Mouse (Mus musculus) megakaryocyte-erythroid progenitor cell, adult 5-6 weeks (primary cell): Measurements from ENCODE around the gene Ppp1r13l. TPM values are rescaled to one million over a fixed set of nuclear protein-coding genes. Genes with fewer than 3 reads are reported as not detected.
A peak's percentile ranks its signal among the peaks of the same experiment; 100 is the strongest.

Experiments
- ATAC-seq: replicated peaks from 2 replicates; pipeline ENCODE4 v1.8.0; 2016; ENCODE audit warnings: mild to moderate bottlenecking, inconsistent platforms; ENCODE audit not compliant: severe bottlenecking, poor library complexity, low FRiP score, low TSS enrichment
- total RNA-seq, 2 experiments: library from RNA; stranded (forward) in 1 of 2; stranded (reverse) in 1 of 2; fragments of 200-1000, 215-1000 nt in 1 of 2; fragments of >200 nt in 1 of 2; fragmentation: Nextera tagmentation in 1 of 2; gene quantifications; 2 replicates each; pipeline ENCODE4 v1.2.3; 2014 to 2017

Ppp1r13l gene
- total RNA-seq, 2 experiments from 2014 or later = 6.5 TPM; not detected in 1

DNA sequence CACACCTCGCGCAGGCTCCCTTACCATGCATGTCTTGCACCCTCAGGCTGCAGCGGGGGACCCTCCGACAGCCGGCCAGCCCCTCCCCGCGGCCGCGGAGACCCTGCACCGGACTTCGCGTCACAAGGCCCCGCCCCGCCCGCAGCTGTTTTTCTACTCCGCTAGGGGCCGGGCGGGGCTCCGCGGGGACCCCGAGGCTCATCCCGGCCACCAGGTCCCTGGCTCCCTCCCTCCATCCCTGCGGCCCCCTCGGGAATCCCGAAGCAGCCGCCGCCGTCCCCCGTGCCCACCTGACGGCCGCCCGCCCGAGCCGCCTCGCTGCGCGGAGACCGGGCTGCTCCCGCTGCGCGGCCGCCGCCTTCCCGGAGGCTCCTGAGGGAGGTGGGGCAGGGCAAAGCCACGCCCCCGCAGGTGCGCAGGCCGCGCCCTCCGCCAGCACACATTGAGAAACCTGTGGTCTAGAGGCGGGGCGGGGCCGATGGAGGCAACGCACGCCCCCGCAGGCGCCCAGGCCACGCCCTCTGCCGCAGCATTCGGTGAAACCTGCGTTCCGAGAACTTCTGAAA lies 44.3 kb downstream of the Ppp1r13l start, which contains the start of gene Klc3:
Gene Klc3, minus strand, starts transcription at position 374 of the 566 bp plus-strand sequence.
- ATAC-seq = peak; percentile 62

- ATAC-seq = no peak
Observed at GRCm38 (mm10) chr7:19404476-19404875, 44.9 kb downstream of the Ppp1r13l start, which contains the start of gene Ckm. TSS of gene Ckm (plus strand) at chr7:19404776.

DNA sequence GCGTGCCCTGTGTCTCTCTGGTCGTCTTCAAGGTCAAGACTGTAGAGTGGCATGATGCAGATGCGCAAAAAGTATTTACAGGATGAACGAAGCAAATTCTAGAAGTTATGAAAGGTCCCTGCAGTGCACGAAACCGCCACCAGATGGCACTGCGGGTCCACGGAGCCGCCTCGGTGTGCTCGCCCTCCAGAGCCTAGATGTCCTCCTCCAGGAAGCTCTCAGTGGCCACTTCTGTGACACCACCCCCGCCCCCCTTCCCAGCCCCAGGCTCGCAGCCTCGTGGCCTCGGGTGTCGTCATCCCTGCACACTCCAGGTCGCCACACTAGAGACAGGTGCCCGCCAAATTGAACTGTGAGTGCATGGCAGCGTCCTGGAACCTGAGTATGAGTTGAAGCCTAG lies 45.9 kb downstream of the Ppp1r13l start:
- peak; percentile 58 for ATAC-seq

DNA sequence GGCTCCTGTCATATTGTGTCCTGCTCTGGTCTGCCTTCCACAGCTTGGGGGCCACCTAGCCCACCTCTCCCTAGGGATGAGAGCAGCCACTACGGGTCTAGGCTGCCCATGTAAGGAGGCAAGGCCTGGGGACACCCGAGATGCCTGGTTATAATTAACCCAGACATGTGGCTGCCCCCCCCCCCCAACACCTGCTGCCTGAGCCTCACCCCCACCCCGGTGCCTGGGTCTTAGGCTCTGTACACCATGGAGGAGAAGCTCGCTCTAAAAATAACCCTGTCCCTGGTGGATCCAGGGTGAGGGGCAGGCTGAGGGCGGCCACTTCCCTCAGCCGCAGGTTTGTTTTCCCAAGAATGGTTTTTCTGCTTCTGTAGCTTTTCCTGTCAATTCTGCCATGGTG lies 50.2 kb downstream of the Ppp1r13l start:
- ATAC-seq = no peak

GRCm38 (mm10) chr7:19410766-19411344 lies 51.3 kb downstream of the Ppp1r13l start:
- ATAC-seq = no peak

- no peak for ATAC-seq
Observed at GRCm38 (mm10) chr7:19411783-19412182, 52.2 kb downstream of the Ppp1r13l start.

- ATAC-seq = no peak
Observed at GRCm38 (mm10) chr7:19413525-19413924, 54.0 kb downstream of the Ppp1r13l start.

DNA sequence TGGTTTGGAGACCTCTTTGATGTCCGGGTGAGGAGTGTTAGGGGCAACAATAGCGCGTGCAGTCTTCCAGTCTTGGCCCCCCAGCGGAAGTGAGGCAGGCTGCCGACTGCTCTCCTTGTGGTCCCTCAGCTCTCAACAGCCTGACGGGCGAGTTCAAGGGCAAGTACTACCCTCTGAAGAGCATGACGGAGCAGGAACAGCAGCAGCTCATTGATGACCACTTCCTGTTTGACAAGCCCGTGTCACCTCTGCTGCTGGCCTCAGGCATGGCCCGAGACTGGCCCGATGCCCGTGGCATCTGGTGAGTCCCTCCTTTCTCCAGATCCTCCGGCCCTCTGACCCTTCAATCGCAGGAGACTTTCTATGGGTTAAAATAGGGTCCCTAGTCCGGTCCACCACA lies 57.0 kb downstream of the Ppp1r13l start:
- ATAC-seq = no peak

DNA sequence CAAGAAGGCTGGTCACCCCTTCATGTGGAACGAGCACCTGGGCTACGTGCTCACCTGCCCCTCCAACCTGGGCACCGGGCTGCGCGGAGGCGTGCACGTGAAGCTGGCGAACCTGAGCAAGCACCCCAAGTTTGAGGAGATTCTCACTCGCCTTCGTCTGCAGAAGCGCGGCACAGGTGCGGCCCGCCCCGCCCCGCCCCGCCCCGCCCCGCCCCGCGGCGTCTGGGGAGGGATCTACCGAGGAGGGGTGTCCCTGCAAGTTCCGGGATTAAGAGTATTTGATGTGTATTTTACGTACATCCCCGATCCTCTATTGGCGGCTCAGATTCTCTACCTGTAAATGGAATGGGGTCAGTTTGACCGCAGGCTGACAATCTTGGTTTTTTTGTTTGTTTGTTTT lies 60.6 kb downstream of the Ppp1r13l start:
- no peak for ATAC-seq

- peak; percentile 97 for ATAC-seq
Observed at GRCm38 (mm10) chr7:19420821-19421636, 61.5 kb downstream of the Ppp1r13l start.

DNA sequence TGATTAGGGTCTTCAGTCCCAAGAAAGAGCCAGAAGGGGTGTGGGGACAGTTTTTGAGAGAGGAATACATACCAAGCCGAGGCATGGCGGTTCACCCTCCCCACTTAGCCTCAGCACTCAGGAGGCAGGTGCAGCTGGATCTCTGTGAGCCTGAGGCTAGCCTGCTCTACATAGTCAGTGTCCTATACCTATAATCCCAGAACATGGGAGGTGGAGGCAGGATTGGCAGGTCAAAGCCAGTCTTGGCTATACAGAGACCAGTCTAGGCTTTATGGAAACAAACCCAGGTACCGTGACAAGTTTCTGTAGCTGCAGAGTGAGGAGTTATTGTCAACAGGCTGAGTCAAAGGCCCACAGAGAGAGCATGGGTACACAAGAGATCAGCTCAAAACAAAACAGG lies 63.5 kb downstream of the Ppp1r13l start:
- no peak for ATAC-seq

GRCm38 (mm10) chr7:19424051-19424450 lies 64.5 kb downstream of the Ppp1r13l start:
- ATAC-seq = no peak

DNA sequence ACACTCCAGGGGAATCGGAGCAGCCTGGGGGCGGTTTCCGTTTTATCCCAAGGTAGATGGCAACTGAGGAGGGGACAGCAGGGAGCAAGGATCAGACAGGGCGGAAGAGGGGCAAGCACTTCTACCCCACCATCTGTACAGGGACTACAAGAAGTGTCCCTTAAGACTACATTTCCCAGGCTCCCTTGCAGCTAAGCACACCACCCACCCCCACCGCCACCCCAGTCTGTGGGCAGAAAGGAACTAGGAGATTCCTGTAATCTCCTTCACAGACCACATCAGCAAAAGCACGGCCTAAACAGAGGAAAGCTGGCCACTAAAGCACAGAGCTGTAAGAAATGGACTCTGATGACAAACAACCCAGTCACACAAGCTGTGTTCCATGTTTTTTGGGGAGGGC lies 66.8 kb downstream of the Ppp1r13l start:
- ATAC-seq = no peak

GRCm38 (mm10) chr7:19426888-19427287 lies 67.3 kb downstream of the Ppp1r13l start:
- ATAC-seq = no peak

Other genes starting within 250 kb of the Ppp1r13l start
- 0.22 and 0.35 TPM in 2 replicates for gene Gm4969, start 241.4 kb upstream of the Ppp1r13l start, total RNA-seq (2014; fragmentation: Nextera tagmentation)
- 0.65 TPM in 1 of 2 replicates, not detected in the other for gene Gm4969, start 241.4 kb upstream of the Ppp1r13l start, total RNA-seq (2017)
- gene Fbxo46, start 239.9 kb upstream of the Ppp1r13l start, total RNA-seq (2014; fragmentation: Nextera tagmentation) = 6.3 and 8.6 TPM in 2 replicates
- 6.1 and 7.8 TPM in 2 replicates for gene Fbxo46, start 239.9 kb upstream of the Ppp1r13l start, total RNA-seq (2017)
- gene Qpctl, start 210.5 kb upstream of the Ppp1r13l start, total RNA-seq (2014; fragmentation: Nextera tagmentation) = 2.4 and 5.1 TPM in 2 replicates
- gene Qpctl, start 210.5 kb upstream of the Ppp1r13l start, total RNA-seq (2017) = 1.1 and 5.5 TPM in 2 replicates
- gene Snrpd2, start 210.0 kb upstream of the Ppp1r13l start, total RNA-seq (2014; fragmentation: Nextera tagmentation) = 146 and 165 TPM in 2 replicates
- gene Snrpd2, start 210.0 kb upstream of the Ppp1r13l start, total RNA-seq (2017) = 80.7 and 93.4 TPM in 2 replicates
- gene Gipr, start 193.6 kb upstream of the Ppp1r13l start, total RNA-seq (2014; fragmentation: Nextera tagmentation) = not detected in 2 replicates
- 0.95 TPM in 1 of 2 replicates, not detected in the other for gene Gipr, start 193.6 kb upstream of the Ppp1r13l start, total RNA-seq (2017)
- gene Eml2, start 183.3 kb upstream of the Ppp1r13l start, total RNA-seq (2014; fragmentation: Nextera tagmentation) = 4.8 and 11.4 TPM in 2 replicates
- gene Eml2, start 183.3 kb upstream of the Ppp1r13l start, total RNA-seq (2017) = 4.8 and 6.6 TPM in 2 replicates
- gene Gpr4, start 147.2 kb upstream of the Ppp1r13l start, total RNA-seq (2014; fragmentation: Nextera tagmentation) = 0.64 TPM in 1 of 2 replicates, not detected in the other
- not detected in 2 replicates for gene Gpr4, start 147.2 kb upstream of the Ppp1r13l start, total RNA-seq (2017)
- 22.3 and 22.6 TPM in 2 replicates for gene Opa3, start 131.4 kb upstream of the Ppp1r13l start, total RNA-seq (2014; fragmentation: Nextera tagmentation)
- gene Opa3, start 131.4 kb upstream of the Ppp1r13l start, total RNA-seq (2017) = 17.1 and 21.2 TPM in 2 replicates
- gene Vasp, start 87.9 kb upstream of the Ppp1r13l start, total RNA-seq (2014; fragmentation: Nextera tagmentation) = 19.3 and 34.8 TPM in 2 replicates
- 27.9 and 53.7 TPM in 2 replicates for gene Vasp, start 87.9 kb upstream of the Ppp1r13l start, total RNA-seq (2017)
- not detected in 2 replicates for gene Ppm1n, start 79.7 kb upstream of the Ppp1r13l start, total RNA-seq (2014; fragmentation: Nextera tagmentation)
- gene Ppm1n, start 79.7 kb upstream of the Ppp1r13l start, total RNA-seq (2017) = not detected in 2 replicates
- gene Rtn2, start 77.1 kb upstream of the Ppp1r13l start, total RNA-seq (2014; fragmentation: Nextera tagmentation) = not detected in 2 replicates
- gene Rtn2, start 77.1 kb upstream of the Ppp1r13l start, total RNA-seq (2017) = not detected in 2 replicates
- 4.2 and 4.8 TPM in 2 replicates for gene Fosb, start 49.7 kb upstream of the Ppp1r13l start, total RNA-seq (2014; fragmentation: Nextera tagmentation)
- 52.4 and 77.0 TPM in 2 replicates for gene Fosb, start 49.7 kb upstream of the Ppp1r13l start, total RNA-seq (2017)
- gene Ercc1, start 15.0 kb upstream of the Ppp1r13l start, total RNA-seq (2014; fragmentation: Nextera tagmentation) = 31.3 and 51.5 TPM in 2 replicates
- 19.8 and 23.8 TPM in 2 replicates for gene Ercc1, start 15.0 kb upstream of the Ppp1r13l start, total RNA-seq (2017)
- 17.2 and 36.6 TPM in 2 replicates for gene Cd3eap, start 266 bp upstream of the Ppp1r13l start, total RNA-seq (2014; fragmentation: Nextera tagmentation)
- 34.9 and 47.7 TPM in 2 replicates for gene Cd3eap, start 266 bp upstream of the Ppp1r13l start, total RNA-seq (2017)
- 27.7 and 39.0 TPM in 2 replicates for gene Ercc2, start 22.3 kb downstream of the Ppp1r13l start, total RNA-seq (2014; fragmentation: Nextera tagmentation)
- 18.7 and 21.2 TPM in 2 replicates for gene Ercc2, start 22.3 kb downstream of the Ppp1r13l start, total RNA-seq (2017)
- gene Klc3, start 44.4 kb downstream of the Ppp1r13l start, total RNA-seq (2014; fragmentation: Nextera tagmentation) = not detected in 2 replicates
- gene Klc3, start 44.4 kb downstream of the Ppp1r13l start, total RNA-seq (2017) = 0.61 TPM in 1 of 2 replicates, not detected in the other
- gene Ckm, start 45.0 kb downstream of the Ppp1r13l start, total RNA-seq (2014; fragmentation: Nextera tagmentation) = not detected in 2 replicates
- 0.80 TPM in 1 of 2 replicates, not detected in the other for gene Ckm, start 45.0 kb downstream of the Ppp1r13l start, total RNA-seq (2017)
- gene Mark4, start 99.1 kb downstream of the Ppp1r13l start, total RNA-seq (2014; fragmentation: Nextera tagmentation) = 7.8 and 11.3 TPM in 2 replicates
- 3.0 and 3.1 TPM in 2 replicates for gene Mark4, start 99.1 kb downstream of the Ppp1r13l start, total RNA-seq (2017)
- 1.7 and 2.3 TPM in 2 replicates for gene Exoc3l2, start 103.6 kb downstream of the Ppp1r13l start, total RNA-seq (2014; fragmentation: Nextera tagmentation)
- 1.0 and 1.5 TPM in 2 replicates for gene Exoc3l2, start 103.6 kb downstream of the Ppp1r13l start, total RNA-seq (2017)
- 3.4 and 3.6 TPM in 2 replicates for gene Bloc1s3, start 148.6 kb downstream of the Ppp1r13l start, total RNA-seq (2014; fragmentation: Nextera tagmentation)
- 3.6 and 4.7 TPM in 2 replicates for gene Bloc1s3, start 148.6 kb downstream of the Ppp1r13l start, total RNA-seq (2017)
- 89.3 and 96.3 TPM in 2 replicates for gene Trappc6a, start 148.6 kb downstream of the Ppp1r13l start, total RNA-seq (2014; fragmentation: Nextera tagmentation)
- 22.6 and 23.6 TPM in 2 replicates for gene Trappc6a, start 148.6 kb downstream of the Ppp1r13l start, total RNA-seq (2017)
- 0.20 TPM in 1 of 2 replicates, not detected in the other for gene Nkpd1, start 158.1 kb downstream of the Ppp1r13l start, total RNA-seq (2014; fragmentation: Nextera tagmentation)
- gene Nkpd1, start 158.1 kb downstream of the Ppp1r13l start, total RNA-seq (2017) = not detected in 2 replicates
- gene Ppp1r37, start 203.3 kb downstream of the Ppp1r13l start, total RNA-seq (2014; fragmentation: Nextera tagmentation) = 27.7 and 37.2 TPM in 2 replicates
- 14.6 and 14.7 TPM in 2 replicates for gene Ppp1r37, start 203.3 kb downstream of the Ppp1r13l start, total RNA-seq (2017)
- gene Zfp296, start 217.5 kb downstream of the Ppp1r13l start, total RNA-seq (2014; fragmentation: Nextera tagmentation) = 0.47 and 4.2 TPM in 2 replicates
- gene Zfp296, start 217.5 kb downstream of the Ppp1r13l start, total RNA-seq (2017) = 3.2 and 3.9 TPM in 2 replicates
- gene Gemin7, start 217.8 kb downstream of the Ppp1r13l start, total RNA-seq (2014; fragmentation: Nextera tagmentation) = 60.3 and 70.0 TPM in 2 replicates
- 24.1 and 25.1 TPM in 2 replicates for gene Gemin7, start 217.8 kb downstream of the Ppp1r13l start, total RNA-seq (2017)
- 44.9 and 53.1 TPM in 2 replicates for gene Clasrp, start 244.7 kb downstream of the Ppp1r13l start, total RNA-seq (2014; fragmentation: Nextera tagmentation)
- gene Clasrp, start 244.7 kb downstream of the Ppp1r13l start, total RNA-seq (2017) = 33.9 and 48.3 TPM in 2 replicates